Mouse (Mus musculus) heart, adult 8-10 months (tissue): Measurements from ENCODE around the gene C1galt1. TPM values are rescaled to one million over a fixed set of nuclear protein-coding genes. Genes with fewer than 3 reads are reported as not detected.

ENCODE experiments used
- DNase-seq: peaks from one replicate; pipeline ENCODE4 v3.0.0; 2022; ENCODE audit warnings: low spot score
- total RNA-seq, 4 experiments: library from RNA; stranded (reverse); gene quantifications; 2 replicates each; pipeline ENCODE4 v1.2.4; 2022

Gene C1galt1
- total RNA-seq, result 10 to 100 TPM; 13.2 to 14.7 (median 13.7) TPM

DNA sequence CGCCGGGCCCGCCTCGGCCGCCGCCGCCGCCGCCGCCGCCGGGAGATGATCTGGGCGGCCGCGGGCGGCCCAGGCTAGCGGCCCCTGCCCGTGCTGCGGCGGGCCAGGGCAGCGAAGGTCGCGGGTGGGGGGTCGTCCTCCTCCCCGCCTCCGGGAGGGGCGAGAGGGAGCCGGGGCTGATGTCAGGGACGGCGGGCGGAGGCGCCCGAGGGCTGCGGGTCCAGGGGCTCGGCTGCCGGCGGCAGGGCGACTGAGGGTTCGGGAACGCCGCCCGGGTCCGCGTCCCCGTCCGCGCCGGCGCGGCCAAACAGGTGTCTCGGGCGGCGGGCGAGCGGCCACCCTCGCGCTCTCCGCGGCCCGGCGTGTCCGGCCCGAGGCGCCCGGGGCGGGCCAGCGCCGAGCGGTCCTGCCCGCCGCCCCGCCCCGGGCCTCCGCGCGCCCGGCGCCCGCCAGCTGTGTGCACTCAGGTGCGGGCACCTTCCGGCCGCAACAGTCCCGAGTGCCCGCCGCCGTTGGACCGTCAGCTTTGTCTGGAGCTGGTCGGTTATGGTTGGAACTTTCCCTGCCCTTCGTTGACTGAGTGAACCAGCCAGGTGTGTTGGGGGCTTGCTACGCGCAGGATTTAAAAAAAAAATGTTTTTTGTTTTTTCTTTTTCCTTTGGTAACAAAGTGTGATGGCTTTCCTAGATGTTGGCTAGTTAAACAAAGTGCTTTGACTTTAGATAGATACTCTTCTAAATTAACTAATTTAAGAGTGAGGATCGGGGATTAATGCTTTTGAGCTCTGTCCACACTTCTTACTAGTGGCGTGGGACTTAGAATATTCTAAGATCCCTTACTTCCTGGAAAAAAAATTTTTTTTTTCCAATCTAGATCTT is at the start of gene C1galt1:
TSS of gene C1galt1 (plus strand) at position 41 of the 878 bp plus-strand sequence.
- DNase-seq, result no peak

DNA sequence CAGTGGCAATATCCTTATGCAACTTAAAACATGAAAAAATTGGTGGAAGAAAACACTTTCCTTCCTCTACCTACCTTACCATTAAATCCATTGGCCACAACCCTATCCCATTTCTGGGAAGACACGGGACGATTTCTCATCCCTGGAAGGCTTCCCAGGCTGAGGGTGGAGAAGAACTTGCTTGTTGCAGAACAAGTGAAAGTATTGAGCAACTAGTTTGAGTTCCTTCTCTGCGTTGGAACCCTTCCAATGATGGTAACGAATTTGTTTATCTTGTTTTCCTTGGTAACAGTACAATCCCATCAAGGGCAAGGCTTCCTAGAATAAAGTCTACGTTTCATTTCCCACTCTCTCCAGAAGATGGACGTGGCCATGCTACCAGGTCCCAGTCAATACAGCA is 44.7 kb upstream of the C1galt1 start:
- DNase-seq, result peak; percentile 72

DNA sequence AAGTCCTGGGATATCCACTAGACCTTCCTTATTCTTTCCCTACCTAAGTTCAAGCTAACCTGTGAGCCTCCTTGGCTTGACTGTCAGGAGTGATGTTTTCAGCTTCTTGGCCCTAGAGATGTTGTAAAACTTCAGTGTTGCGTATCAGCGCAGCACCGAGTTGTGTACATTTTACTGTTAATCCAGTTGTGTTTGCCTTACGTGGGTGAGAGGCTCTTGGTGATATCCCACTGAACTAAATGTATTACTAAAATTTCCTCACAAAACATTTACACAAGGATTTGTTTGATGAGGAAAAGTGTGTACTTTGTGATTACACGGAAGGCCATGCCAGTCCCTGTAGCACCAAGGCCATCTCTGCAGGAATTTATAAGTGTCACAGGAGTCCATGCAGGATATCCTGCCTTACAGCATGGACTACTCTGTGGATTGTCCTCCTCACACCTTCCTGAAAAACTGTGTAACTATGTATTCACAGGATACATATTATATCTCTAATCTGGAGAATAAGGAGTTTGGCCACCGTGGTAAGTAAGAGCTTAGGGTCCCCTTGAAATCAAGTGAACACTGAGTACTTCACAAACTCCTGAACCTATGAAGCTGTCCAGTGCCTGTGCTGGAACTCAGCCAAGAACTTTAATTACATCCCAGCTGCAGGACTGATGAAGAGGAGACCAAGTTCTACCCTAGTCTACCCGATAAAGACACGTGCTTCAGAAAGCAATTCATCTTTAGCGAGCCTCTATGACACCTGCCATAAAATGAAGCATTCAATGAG is 40.7 kb upstream of the C1galt1 start:
- no peak for DNase-seq

DNA sequence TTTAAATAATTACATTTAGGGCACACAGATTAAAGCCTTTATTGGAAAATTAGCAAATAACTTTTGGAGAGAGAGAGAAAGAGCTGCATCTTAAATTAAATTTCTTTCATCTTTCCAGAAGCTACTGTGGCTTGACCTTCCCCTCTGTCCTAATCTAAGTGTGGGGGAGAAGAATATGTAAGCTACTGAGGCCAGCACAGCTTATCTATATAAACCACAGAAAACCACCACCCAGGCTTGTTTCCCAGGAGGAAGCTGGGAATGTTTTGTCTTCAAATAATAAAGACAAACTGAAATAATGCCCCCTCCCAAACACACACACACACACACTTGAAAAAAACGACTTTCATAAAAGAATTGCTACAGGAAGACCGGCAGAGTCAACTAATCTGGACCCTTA is 30.5 kb upstream of the C1galt1 start:
- DNase-seq, result no peak

DNA sequence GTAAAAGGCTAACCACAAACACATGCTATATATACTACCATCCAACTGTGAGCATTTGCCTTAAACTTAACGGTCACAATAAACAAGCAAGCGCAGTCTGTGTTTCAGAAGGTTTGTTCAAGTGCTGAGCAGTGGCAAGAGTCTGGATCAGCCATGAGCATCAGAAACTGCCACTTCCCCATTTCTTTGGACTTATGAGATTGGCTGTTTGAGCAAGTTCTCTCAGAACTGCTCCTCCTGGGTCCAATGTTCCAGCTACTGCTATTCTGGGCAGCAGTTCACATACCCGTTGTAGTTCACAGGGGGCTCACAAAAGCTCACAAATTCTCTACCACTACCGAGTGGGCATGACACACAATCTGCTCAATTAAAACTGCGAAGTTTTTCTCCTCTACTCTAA is 28.4 kb upstream of the C1galt1 start:
- DNase-seq, result no peak

DNA sequence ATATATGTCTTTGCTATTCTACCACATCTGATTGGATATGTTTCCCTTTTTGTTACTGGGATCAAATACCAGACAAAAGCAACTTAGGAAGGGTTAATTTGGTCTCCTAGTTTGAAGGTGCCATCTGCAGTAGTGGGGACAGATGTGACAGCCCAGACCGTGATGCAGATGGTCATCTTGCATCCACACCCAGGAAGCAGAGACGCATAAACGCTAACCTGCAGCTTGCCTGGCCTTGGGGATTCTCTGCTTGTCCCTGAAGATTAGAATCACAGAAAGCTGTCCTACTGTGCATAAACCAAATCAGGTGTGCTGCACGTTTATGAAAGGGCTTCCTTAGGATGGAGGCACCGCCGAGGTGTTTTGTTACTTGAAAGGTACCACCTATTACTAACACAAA is 22.0 kb upstream of the C1galt1 start:
- DNase-seq, result no peak

DNA sequence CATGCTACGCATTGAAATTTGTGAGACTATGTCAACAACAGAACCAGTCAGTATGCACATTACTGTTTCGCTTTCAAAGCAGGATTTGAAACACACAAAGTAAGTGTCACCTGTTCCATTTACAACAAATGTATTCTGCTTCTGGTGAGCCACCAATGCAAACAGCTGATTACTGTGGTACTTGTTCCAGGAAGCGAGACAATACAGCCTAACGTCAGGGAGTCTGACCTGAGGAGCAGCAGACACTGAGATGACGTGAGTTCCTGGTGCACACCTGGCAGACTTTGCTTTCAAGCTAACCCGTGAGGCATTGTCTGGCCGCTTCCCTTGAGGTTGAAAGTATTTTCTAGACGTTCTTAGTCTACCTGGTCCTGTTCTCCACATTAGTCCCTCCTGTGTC is 13.8 kb upstream of the C1galt1 start:
- no peak for DNase-seq

DNA sequence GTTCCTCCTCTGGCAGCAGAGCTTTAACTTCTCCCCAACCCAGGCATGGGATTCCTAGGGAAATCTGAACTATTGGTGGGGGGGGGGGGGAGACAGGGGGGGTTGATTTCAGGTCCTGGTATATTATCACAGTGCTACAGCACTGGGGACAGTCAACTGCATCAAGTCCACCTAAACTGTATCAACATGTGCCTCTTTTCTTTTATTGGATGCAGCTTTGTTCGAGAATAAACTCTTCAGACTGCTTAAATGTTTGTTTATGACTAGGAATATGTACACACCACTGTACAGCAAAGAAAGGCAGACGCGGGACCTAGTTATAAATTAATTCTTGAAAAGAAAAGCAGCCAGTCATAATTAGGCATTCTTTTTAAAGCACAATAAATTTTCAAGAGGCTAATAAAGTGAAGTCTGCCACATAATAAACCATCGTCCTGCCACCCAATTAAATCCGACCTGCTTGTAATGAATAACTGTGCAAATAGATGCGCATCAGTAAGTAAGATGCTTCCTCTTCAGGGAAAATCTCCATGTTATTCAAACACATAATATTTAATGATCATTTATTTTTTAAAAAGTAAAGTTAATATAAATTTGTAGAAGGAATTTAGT is 12.0 kb upstream of the C1galt1 start:
- no peak for DNase-seq

DNA sequence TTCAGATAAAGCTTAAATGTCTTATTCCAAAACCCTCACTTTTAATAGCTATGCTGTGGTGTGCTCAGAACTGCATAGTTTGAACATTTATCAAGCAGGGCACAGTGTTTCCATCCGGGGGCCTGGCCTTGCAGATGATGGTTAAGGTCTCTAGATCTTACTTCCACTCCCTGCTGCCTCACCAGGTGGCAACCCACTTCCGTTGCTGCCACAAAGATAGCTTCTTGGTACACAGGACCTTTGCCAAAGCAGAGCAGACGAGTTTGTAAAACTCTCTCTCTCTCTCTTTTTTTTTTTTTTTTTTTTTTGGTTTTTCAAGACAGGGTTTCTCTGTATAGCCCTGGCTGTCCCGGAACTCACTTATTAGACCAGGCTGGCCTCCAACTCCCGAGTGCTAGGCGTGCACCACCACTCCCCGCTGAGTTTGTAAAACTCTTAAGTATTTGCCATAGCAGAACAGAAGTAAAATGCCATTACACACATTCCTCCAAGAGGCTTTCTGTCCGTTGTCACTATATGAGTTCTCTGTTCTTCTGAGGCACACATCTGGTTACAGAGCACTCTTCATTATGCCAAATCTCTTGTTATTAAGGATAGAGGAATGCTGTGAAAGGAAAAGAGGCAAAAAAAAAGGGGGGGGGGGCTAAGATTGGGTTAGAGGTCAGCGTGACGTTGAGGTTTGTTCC is 773 bp upstream of the C1galt1 start:
- DNase-seq, result no peak

DNA sequence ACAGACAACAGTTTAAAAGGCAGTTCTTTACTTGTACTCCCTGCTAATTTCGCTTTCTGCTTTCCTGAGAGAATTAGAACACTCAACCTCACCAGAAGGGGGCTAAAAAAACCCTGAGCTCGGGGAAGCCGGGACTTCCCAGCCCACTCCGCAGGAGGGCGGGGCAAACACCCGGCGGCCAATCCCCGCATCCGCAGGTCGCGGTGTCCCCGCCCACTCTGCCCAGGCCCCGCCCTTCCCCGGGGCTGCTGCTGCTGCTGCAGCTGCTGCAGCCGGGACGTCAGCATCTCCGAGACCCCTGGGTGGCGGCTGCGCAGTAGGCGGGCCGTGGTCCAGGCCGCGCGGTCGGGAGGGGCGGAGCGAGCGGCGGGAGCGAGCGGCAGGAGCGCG is 235 bp upstream of the C1galt1 start:
- DNase-seq, result peak; percentile 95

DNA sequence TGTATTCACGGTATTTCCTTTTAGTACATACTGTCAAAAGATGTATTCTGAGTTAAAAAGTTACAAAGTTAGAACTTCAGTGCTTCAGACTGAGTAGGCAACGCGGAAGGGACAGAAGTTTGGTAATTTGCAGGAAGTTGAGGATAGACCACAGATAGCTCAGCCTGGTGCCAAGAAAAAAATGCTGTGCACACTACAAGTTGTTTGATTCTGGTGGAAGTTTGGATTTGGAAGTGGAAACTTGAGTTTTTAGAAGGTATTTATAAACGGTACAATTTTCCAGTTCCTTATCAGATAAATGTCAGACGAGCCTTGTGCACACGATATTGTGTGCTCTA is 1.0 kb downstream of the C1galt1 start:
- DNase-seq, result no peak

DNA sequence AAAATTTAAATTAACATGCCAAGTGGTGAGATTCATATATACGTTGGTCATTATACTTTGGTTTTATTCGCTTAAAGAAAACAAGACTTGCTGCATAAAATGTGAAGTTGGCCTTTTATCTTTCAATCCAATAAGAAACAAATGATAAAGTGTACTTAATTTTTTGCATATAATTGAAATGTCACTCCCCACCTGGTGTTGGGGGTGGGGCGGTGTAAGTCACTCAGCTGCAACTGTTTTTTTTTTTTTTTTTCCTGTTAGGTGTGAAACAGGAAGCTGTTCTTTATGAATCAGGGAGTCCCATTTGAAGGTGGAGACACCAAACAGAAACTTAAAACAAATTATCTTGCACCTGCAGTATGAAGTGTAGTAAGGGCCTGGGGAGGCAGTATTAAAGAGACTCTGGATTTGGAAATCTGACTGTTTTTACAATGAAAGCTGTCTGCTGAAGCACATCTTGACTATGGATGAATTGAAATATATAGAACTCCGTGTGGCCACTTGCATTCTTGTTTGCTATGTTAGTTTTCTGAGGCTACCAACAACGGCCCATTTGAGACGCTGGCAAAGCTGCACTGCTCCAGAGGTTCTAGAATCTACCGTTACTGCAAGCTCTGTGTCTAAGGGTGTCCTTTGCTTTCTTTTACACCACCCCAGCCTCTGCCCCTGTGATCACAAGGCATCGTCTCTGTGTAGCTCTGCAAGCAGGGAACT is 2.2 kb downstream of the C1galt1 start:
- no peak for DNase-seq

DNA sequence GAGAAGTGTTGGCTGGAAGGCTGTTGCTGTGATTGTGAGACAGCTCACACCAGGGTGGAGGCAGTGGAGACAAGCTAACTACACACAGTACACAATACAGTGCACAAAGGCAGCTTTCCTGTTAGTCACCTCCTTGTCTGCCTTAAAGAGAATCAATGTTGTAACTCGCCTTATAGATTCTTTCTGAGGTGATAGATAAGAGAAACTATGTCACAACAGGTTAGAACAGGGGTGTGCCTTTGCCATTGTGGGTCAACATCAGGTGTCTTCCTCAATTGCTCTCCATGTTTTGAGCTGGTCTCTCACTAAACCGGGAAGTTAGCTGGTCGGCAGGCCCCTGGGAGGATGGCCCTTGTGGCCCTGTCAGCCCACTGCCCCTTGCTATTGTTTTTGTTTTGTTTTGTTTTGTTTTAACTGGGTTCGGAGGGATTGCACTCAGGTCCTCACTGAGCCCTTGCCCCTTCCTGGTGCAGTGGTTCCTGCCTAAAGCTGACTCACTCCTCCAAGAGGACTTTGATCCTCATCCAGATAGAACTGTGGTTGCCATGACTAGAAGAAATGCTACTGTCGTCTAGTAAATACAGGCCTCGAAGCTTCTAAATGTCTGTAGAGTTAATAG is 3.4 kb downstream of the C1galt1 start:
- DNase-seq, result no peak

DNA sequence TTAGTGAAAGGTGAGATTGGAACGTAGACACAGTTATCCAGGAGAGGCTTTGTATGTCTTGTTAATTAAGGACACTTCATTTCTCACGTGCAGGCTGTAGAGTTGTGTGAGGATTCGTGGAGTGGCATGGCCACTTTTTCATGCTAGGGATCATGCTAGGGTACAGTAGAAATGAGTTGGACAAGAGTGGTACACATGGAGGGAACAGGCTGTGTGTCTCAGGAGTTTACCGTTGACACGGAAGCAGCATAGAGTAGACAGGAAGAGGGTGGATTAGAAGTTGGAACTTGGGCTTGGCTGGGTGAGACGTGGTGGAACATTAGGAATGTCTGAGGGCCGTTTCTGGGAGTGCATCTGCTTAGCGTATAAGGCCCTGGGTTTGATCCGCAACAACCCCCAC is 4.1 kb downstream of the C1galt1 start:
- no peak for DNase-seq

DNA sequence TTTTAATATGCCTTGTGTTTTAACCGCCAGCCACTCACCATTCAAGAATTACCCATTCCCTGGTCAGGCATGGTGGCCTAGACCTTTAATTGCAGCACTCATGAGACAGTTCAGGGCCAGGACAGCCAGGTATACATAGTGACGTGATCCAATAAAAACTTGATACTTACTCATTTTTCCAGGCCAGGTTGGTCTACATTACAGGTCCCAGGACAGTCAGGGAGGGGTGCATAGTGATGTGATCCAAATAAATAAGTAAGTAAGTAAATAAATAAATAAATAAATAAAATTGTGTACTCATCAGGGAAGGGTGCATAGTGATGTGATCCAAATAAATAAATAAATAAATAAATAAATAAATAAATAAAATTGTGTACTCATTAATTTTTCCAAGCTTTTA is 6.4 kb downstream of the C1galt1 start:
- DNase-seq, result no peak

DNA sequence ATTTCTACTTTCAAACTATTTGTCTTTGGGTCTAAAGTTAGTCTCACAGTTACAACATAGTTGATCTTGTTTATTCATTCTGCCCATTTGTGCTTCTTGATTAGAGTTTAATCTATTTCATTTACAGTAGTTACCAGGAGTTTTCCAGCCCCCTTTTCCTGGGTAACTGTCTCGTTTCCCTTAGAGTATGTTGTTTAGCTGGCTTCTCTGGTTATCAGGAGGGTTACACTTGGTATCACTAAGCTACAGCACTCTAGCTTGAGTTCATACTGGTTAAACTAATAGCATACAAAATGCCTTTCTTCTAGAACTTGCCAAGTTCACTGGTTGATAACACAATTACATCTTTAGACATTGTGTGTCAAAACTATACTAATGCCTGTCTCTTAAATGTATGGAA is 8.3 kb downstream of the C1galt1 start:
- no peak for DNase-seq

DNA sequence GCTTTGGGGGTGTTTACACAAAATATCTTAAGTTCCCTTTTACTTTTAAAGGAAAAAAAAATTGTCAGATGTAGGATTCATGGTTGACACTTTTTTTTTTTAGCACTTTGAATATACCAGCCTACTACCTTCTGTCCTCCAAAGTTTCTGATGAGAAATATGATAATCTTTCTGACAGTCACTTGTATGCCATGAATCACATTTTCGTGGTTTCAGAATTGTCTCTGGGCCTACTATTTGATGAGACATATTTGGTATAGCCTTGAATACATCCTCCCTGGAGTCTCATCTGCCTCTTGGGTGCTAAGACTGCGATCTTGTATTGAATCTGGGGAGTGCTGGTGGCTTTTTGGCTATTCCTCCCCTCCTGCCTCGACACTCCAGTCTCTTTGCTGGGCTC is 8.8 kb downstream of the C1galt1 start:
- DNase-seq, result no peak

DNA sequence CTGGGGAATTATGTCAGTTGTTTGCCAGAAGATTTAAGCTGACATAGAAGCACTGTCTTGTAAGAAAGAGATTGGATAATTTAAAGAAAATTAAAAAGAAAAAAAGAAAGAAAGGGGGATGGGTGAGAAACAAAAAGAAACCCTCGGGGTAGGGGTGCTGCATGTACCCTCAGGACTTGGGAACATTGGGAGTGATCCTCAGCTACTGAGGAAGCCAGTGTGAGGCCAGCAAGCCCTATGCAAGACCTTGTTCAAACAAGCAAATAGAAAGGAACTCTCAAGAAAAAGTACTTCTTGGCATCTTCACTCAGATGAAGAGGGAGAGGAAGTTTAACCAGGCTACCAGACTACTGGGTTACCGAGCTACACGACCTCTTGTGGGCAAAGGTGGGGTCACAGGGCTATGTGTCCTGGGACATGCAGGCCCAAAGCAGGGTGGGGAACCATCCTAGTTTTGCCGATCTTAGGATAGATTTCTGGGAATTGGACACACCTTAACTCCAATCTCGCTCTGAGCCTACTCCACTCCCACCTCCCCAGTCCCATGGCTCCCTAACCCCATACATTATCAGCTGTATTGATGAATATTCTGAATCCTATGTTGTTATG is 12.1 kb downstream of the C1galt1 start:
- DNase-seq, result no peak

DNA sequence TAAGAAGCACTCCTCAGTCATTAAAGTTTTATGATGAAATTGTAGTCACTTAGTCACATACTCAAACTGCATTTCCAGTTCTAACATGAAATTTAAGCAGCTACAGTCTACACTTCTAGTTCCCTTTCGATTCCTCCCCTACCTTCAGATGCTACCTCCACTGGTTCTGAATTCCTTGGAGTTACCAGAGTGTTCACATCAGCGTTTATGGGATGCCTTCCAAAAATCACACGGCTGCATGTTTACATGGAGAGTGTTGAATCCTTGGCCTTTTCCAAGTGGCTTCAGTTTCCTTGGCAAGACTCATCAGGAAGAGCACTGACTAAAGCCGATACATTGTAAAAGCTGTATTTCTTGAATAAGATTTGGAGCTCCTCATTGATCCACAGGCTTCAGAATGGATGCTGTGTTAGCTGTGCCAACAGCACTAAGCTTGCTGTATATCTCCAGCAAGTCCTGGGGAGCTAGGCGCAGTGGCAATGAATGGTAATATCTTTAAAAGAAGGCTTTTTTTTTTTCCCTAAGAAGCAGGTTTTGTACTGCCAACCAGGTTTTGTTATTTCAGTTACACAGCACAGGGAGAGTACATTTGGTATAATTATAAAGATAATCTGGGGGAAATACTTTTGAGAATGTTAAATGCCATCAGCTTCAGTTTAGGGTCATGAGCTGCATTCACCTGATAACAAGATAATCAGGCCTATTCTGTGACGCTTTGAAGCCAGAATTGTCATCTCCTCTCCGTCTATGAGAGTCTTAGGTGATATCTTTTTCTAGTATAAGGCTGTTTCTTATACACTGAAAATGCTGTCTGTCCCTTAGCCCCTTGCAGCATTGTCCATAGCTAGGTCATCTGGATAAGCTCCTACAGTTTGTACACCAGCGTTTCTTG is 13.0 kb downstream of the C1galt1 start:
- no peak for DNase-seq

DNA sequence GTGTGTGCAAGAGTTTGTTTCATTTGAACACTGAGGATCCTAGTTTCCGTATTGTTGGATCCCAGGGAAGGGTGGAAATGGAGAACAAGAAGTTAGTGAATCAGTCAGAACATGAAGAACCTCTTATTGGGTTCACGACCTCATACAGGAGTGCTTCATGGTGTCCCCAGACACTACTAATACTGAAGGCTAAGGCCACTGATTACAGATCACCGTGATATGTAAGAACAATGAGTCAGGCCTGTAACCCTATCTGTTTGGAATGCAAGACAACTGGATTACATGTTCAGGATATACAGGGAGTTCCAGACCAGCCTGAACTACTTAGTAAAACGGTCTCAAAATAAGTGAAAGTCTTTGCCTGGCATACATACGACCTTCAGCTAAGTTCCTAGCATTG is 13.9 kb downstream of the C1galt1 start:
- DNase-seq, result no peak
